Mouse (Mus musculus) heart, adult 2 months (tissue): ENCODE results near the gene Stxbp1.

Experiments
- CTCF ChIP-seq: fragments of 200-600 bp; IDR thresholded peaks from 2 replicates; pipeline ENCODE4 v1.8.1; 2022; ENCODE audit warnings: antibody characterized with exemption, mild to moderate bottlenecking, moderate library complexity
- POLR2A ChIP-seq: fragments of 200-500 bp; IDR thresholded peaks from 2 replicates; pipeline ENCODE4 v1.6.1; 2011; ENCODE audit warnings: mild to moderate bottlenecking, low read depth, low read length, control low read depth; ENCODE audit not compliant: insufficient read depth

- TF ChIP-seq CTCF (peak; percentile 29), POLR2A (no peak)
Measured at GRCm38 (mm10) chr2:32750199-32750598, 96.8 kb downstream of the Stxbp1 start.
